Mouse (Mus musculus): ENCODE measurements around the gene Ptbp1. TPM values are rescaled to one million over a fixed set of nuclear protein-coding genes. Genes with fewer than 3 reads are reported as not detected.

Ptbp1 gene
- polyA plus RNA-seq, 1 experiment: 184 TPM

DNA sequence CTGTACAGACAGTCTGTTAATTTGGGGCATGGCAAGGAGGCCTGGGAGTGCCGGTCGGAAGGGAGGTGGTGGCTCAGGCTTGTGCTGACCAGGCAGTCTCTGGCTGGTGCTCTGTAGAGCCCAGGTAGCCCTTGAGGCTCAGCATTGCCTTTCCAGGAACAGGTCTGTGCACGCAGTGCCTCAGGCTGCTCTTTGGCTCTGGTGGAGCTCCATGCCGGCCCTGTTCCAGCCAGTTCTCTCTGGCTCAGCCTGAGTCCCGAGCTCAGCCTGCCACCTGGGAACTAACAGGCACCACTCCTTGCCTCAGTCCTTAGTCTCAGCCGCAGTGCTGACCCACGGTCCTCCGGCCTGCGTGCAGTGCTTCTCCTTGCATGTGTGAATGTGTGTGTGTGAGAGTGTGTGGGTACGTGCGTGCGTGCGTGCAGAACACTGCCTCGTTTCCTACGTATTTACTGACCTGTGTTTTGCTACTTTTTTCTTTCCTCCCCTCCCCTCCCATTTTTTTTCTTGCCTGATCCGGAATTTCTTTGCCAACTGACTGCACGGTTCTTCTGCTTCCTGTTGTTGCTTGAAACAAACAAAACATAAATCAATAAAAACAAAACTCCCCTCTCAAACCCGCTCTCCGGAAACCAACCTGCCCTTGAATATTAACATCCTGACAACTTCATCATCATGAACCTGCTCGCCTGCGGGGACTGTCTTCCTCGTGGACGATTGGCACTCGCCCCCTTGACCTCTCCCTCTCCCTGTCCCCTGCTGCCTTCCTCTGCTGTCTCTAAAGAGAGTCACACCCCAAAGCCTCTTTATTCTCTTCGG lies 7.2 kb downstream of the Ptbp1 start:
- TF ChIP-seq CTCF (conservative IDR thresholded peaks at IDR 0.05; ENCODE audit: insufficient read depth, insufficient read length, low read depth, low read length): no peak
- TF ChIP-seq POLR2A (IDR thresholded peaks at IDR 0.05; ENCODE audit: low read depth, low read length): no peak
- peaks cover 20% of the 10 kb centered on the region for H3K36me3 ChIP-seq (ENCODE audit: control insufficient read depth, insufficient read depth, low read length)
- H3K27me3 ChIP-seq (replicated peaks; ENCODE audit: control insufficient read depth, insufficient read depth, low read length): no peaks in the 10 kb centered on the region
- 19% methylated on average over 25 of the region's 25 CpGs for WGBS
- no peak overlapping the region for H3K4me3 ChIP-seq (ENCODE audit: insufficient read depth, low read depth, low read length)
- H3K4me1 ChIP-seq (ENCODE audit: control insufficient read depth, insufficient read depth, low read length): peaks cover 66% of the 10 kb centered on the region
- H3K27ac ChIP-seq (ENCODE audit: insufficient read depth, low read depth, low read length): peak overlapping the region; percentile 79
- peak; percentile 88 for DNase-seq

DNA sequence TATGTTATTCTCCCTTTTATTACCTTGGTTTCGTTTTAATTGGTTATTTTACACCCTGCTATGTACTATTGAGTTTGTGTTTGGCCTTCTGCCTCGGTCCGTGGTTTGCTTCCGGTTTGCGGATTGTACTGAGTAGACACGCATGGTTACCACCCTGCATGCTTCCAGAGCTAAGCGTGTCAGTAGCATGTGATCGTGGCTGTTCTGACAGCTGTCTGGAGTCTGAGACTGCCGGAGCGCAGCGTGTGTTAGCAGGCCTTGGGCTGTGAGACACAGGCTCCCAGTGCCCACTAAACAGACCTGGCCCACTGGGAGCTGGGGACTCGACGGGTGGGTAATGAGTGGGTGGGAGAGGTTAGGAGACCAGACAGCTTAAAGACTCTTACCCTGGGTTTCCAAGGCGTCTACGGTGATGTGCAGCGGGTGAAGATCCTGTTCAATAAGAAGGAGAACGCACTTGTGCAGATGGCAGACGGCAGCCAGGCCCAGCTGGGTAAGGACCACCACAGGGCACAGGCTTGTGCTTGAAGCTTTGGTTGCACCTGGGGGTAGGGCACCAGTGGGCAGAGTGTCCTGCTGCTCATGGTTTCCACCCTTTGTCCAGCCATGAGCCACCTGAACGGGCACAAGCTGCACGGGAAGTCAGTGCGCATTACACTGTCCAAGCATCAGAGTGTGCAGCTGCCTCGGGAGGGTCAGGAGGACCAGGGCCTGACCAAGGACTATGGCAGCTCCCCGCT lies 8.0 kb downstream of the Ptbp1 start:
- Histone ChIP-seq H3K27ac (ENCODE audit: insufficient read depth, low read depth, low read length) (peak overlapping the region; percentile 34; the same call in 1 of the 2 replicates), H3K36me3 (ENCODE audit: control insufficient read depth, insufficient read depth, low read length) (peaks cover 20% of the 10 kb centered on the region)
- peak; percentile 59 for DNase-seq

DNA sequence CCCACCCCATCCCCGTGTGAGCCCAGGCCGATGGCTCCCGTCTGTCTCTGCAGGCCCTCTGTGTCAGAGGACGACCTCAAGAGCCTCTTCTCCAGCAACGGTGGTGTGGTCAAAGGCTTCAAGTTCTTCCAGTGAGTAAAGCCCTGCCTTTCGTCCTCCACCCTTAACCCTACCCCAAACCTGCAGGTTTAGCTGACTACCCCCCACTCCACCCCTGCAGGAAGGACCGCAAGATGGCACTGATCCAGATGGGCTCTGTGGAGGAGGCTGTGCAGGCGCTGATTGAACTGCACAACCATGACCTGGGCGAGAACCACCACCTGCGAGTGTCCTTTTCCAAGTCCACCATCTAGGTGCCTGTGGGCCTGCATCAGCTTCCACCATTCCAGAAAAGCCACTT lies 8.7 kb downstream of the Ptbp1 start:
- no peak for TF ChIP-seq CTCF (conservative IDR thresholded peaks at IDR 0.05; ENCODE audit: insufficient read depth, insufficient read length, low read depth, low read length)
- TF ChIP-seq POLR2A (IDR thresholded peaks at IDR 0.05; ENCODE audit: low read depth, low read length): no peak
- Histone ChIP-seq H3K4me3 (ENCODE audit: insufficient read depth, low read depth, low read length) (no peak overlapping the region), H3K4me1 (ENCODE audit: control insufficient read depth, insufficient read depth, low read length) (peaks cover 51% of the 10 kb centered on the region), H3K36me3 (ENCODE audit: control insufficient read depth, insufficient read depth, low read length) (peaks cover 20% of the 10 kb centered on the region), H3K27ac (ENCODE audit: insufficient read depth, low read depth, low read length) (no peak overlapping the region), H3K27me3 (replicated peaks; ENCODE audit: control insufficient read depth, insufficient read depth, low read length) (no peaks in the 10 kb centered on the region)
- DNase-seq: peak; percentile 30
- 34% methylated on average over 10 of the region's 10 CpGs for WGBS

More for the DNA sequence above, 8.0 kb downstream of the Ptbp1 start:
- no peak for TF ChIP-seq POLR2A (IDR thresholded peaks at IDR 0.05; ENCODE audit: low read depth, low read length)
- no peak for TF ChIP-seq CTCF (conservative IDR thresholded peaks at IDR 0.05; ENCODE audit: insufficient read depth, insufficient read length, low read depth, low read length)
- no peaks in the 10 kb centered on the region for H3K27me3 ChIP-seq (replicated peaks; ENCODE audit: control insufficient read depth, insufficient read depth, low read length)
- WGBS: 44% methylated on average over 23 of the region's 23 CpGs
- H3K4me1 ChIP-seq (ENCODE audit: control insufficient read depth, insufficient read depth, low read length): peaks cover 58% of the 10 kb centered on the region
- H3K4me3 ChIP-seq (ENCODE audit: insufficient read depth, low read depth, low read length): no peak overlapping the region

DNA sequence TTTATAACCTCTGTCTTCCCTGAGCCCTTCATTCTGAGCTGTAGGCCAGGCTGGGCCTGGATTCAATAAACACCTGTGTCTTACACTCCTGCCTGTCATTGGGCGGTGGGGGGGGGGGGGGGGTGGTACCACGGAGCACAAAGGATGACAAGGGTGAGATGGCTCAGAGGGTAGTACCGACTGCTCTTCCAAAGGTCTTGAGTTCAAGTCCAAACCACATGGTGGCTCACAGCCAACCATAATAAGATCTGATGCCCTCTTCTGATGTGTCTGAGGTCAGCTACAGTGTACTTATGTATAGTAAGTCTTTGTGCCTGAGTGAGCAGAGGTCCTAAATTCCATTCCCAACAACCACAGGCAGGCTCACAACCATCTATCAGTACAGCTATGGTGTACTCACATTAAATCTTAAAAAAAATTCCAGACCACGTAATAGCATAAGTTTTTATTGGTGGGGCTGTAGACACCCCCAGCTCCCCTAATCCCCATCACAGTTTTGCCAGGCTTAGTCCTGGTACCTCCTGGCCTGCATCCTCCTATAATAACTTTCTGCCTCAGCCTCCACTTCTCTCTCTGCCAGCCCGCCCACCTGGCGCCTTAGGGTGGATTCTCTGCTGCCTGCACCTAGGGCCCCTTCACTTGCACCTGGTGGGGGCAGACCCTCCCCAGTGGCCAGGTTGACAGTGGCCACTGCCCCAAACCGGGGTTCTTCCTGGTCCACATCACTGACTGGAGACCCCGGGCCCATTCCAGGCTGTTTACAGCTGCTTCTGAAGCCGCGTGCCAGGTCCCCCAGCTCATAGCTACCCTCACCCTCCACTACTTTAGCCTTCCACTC lies 10.3 kb downstream of the Ptbp1 start:
- Histone ChIP-seq H3K27me3 (replicated peaks; ENCODE audit: control insufficient read depth, insufficient read depth, low read length) (no peaks in the 10 kb centered on the region), H3K4me1 (ENCODE audit: control insufficient read depth, insufficient read depth, low read length) (peaks cover 35% of the 10 kb centered on the region), H3K4me3 (ENCODE audit: insufficient read depth, low read depth, low read length) (no peak overlapping the region), H3K36me3 (ENCODE audit: control insufficient read depth, insufficient read depth, low read length) (peaks cover 14% of the 10 kb centered on the region), H3K27ac (ENCODE audit: insufficient read depth, low read depth, low read length) (no peak overlapping the region)
- 54% methylated on average over 10 of the region's 10 CpGs for WGBS
- DNase-seq: peak; percentile 33
- TF ChIP-seq POLR2A (IDR thresholded peaks at IDR 0.05; ENCODE audit: low read depth, low read length): no peak
- TF ChIP-seq CTCF (conservative IDR thresholded peaks at IDR 0.05; ENCODE audit: insufficient read depth, insufficient read length, low read depth, low read length): no peak

DNA sequence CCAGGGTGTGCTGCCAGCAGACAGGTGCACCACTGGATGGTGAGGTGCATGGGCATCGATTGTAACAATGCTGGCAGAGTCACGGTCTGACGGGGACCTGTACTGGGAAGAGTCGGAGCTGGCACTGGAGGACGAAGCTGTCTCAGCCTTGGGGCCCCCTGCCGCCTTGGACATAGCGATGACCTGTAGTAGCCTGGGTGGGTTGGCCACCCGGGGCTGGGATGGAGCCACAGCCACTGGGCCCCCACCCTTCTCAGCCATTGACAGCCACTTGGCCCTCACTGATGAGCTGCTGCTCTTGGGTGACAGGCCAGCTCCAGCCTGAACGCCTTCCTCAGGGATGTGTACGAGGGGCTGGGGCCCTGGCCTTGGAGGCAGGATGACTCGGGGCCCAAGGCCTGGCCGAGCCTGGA lies 11.0 kb downstream of the Ptbp1 start:
- DNase-seq: no peak
- Histone ChIP-seq H3K27me3 (replicated peaks; ENCODE audit: control insufficient read depth, insufficient read depth, low read length) (no peaks in the 10 kb centered on the region), H3K4me3 (ENCODE audit: insufficient read depth, low read depth, low read length) (no peak overlapping the region), H3K36me3 (ENCODE audit: control insufficient read depth, insufficient read depth, low read length) (peaks cover 8% of the 10 kb centered on the region), H3K27ac (ENCODE audit: insufficient read depth, low read depth, low read length) (no peak overlapping the region), H3K4me1 (ENCODE audit: control insufficient read depth, insufficient read depth, low read length) (peaks cover 28% of the 10 kb centered on the region)
- 46% methylated on average over 12 of the region's 12 CpGs for WGBS
- TF ChIP-seq CTCF (conservative IDR thresholded peaks at IDR 0.05; ENCODE audit: insufficient read depth, insufficient read length, low read depth, low read length) (no peak), POLR2A (IDR thresholded peaks at IDR 0.05; ENCODE audit: low read depth, low read length) (no peak)

DNA sequence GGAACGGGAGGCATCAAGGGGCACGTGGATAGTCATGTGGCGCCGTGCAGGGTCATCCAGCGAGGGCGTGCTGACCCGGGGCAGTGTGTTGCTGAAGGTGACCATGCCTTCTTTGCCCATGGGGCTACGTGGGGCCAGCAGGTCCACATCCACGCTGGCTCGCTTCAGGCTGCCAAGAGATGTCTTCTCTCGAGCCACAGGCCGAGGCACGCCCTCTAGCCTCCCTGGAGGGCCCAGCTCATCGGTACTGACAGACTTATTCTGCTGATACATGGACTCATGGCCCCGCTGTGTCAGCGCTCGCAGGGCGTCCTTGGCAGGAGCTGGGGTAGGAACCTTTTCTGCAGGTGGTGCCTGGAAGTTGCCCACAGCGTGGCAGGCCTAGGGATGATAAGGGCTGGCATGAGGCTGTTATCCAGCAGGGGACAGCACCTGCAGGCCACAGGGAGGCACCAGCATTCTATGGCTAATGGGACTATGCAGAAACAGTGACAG lies 11.6 kb downstream of the Ptbp1 start:
- no peak overlapping the region for H3K27ac ChIP-seq (ENCODE audit: insufficient read depth, low read depth, low read length)
- H3K4me3 ChIP-seq (ENCODE audit: insufficient read depth, low read depth, low read length): no peak overlapping the region
- no peak for TF ChIP-seq POLR2A (IDR thresholded peaks at IDR 0.05; ENCODE audit: low read depth, low read length)
- TF ChIP-seq CTCF (conservative IDR thresholded peaks at IDR 0.05; ENCODE audit: insufficient read depth, insufficient read length, low read depth, low read length): peak; percentile 71
- H3K27me3 ChIP-seq (replicated peaks; ENCODE audit: control insufficient read depth, insufficient read depth, low read length): no peaks in the 10 kb centered on the region
- DNase-seq: peak; percentile 74
- peaks cover 4% of the 10 kb centered on the region; the same call in 1 of the 2 replicates for H3K36me3 ChIP-seq (ENCODE audit: control insufficient read depth, insufficient read depth, low read length)
- peaks cover 22% of the 10 kb centered on the region for H3K4me1 ChIP-seq (ENCODE audit: control insufficient read depth, insufficient read depth, low read length)
- 40% methylated on average over 19 of the region's 19 CpGs for WGBS

All from kidney, adult 2 months (tissue).